Mouse (Mus musculus): ENCODE measurements around the gene Csmd2.
A peak's percentile ranks its signal among the peaks of the same experiment; 100 is the strongest.

The Csmd2 gene

DNA sequence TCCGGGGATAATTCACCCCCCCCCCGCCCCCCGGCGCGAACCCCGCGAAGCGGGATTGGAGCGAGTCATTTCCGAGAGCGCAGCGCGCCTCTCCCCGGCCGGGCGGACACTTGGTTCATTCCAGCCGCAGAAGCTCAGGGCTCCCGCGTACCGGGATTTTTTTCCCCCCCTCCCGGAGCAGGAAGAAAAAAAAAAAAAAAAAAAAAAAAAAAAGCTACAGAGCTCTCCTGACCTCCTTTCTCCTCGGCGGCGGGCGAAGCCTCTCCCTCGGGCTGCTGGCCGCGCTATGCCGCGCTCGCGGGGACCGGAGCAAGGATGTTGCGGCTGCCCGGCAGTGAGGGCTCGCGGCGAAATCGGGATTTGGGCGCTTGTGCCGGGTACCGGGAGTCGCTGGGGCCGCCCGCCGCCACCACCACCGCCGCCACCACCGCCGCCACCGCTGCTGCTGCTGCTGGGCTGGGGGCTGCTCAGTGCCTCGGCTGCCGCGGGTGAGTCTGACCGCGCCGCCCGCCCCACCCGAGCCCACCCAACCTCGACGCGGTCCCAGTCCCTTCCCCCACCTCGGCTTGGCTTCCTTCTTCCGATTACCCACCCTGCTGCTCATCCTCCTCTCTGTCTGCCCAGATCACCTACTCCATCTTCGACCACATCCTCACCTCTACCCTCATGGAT is at the start of gene Csmd2:
TSS of gene Csmd2 (plus strand) at position 74 of the 672 bp plus-strand sequence.
- DNase-seq: peak; percentile 83 to 85

DNA sequence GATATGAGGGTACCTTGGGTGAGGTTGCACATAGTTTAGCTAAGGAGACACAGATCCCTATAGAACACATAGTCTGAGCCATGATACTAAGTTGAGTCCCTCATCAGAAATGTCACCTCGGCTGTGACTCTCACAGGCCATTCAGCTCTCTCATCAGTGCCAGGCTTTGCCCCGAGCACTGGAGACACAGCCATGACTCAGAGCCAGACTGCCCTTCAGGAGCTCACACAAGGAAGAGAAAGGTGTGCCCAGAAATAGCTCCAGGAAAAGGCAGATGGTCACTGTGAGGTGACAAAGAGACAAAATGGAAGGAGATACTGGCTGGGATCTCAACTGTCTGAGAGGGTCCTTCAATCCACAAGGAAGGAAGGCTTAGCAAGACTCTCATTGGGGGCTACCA is 40.0 kb upstream of the Csmd2 start:
- peak; percentile 82 to 87 for DNase-seq

DNA sequence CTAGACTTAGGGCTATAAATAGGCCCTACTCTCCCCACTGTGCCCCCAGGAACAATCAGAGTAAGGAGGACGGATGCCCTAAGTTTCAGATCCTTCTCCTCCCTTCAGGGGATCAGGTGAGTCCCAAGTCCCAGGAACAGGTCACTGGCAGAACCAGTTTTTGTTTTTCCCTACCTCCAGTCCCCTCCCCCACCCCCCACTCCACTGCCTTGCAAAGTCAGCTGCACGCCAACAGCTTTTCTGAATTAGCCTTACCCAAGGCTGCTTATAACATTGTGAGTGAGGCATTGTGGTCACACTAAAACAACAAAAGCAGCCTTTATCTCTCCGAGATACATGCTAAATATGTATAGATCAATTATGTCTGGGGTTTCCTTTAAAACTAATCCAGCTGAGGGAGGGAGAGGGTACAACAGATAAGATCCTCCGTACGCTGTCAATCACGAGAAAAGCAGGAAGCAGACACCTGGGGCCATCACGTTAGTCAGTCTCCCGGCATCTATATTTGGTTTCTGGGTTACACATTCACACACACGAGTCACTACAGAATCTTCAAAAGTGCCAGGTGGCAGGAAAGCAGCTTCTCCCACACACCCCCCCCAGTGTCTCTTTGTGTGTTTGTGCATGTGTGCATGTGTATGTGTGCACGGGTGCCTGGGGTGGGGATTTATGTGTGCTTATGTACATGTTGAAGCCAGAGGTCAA is 34.5 kb upstream of the Csmd2 start:
- DNase-seq: no peak

DNA sequence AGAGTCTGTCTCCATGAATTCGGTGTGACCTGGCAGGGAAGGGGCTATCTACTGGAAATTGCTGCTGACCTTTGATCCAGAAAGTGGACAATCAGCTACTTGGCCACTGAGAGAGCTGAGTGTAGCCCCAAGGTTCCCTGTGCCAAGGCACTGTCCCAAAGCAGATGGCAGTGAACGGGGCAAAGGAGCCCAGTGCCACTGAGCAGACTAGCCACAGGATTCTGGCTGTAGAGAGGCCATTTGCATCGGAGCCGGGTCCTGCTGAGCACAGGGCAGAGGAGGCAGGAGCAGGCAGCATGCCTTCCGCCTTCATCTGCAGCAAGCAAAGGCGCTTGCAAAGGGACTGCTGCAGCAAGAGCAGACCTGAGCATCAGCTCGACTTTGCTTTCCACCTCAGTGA is 18.6 kb upstream of the Csmd2 start:
- DNase-seq: peak; percentile 76 to 92

DNA sequence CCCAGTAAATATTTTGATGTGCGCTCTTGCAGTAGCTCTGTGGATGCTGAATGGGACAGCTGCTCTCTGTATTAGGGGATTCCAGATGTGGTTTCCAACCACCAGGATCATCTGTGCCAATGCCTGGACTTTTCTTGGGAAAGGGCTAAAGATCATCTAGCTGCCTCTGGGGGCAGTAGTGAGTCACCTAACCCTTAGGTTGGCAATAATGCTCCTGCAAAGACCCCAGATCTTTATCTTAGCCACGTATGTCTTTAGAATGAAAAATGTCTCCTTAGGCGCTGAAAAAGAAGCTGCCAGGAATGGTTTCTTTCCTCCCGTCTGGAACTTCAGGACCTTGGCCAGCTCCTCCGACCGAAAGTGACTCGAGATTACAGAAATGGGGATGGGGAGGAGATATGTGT is 17.6 kb upstream of the Csmd2 start:
- DNase-seq: peak; percentile 72 to 76

DNA sequence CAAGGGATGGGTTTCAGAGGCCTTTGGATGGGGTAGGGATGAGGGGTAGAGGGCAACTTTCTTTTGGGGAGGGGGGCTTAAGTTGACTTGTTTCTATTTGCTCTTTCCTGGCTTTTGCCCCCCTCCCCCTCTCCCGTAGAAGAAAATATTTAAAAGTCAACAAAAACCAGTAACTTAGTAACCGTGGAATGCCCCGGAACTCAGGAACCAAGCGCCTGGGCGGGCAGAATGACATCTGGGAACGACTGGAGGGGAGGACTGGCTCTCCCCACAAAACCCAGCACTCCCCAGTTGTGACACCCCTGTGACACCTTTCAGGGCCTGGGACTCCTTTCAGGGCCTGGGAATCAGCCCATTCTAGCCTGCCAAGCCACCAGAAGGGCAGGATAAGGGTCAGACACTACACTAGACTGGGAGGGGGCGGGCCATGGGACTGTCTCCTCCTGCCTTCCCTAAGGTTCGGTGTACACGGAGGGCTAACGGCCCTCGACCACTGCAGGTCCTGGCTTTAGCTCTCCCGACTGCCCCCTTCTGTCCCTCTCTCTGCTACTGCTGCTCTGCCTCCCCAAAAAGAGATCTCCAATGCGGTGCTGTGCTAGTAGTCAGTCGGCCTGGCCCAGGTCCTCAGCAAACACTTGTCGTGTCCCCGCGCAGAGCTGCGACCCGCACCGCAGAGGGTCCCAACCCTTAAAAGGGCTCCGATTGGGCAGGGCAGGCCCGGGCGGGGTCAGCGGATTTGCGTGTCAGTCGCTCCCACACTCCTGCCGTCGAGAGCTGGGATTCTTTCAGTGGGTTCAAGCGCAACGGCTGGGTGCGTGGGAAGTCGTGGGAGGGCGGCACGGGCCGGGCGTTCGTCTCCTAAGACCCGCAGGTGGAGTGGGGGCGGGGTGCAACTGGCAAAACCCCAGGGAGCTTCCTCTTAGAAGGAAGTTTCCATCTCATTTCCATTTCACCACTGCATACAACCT is 16.5 kb upstream of the Csmd2 start, which contains the start of gene CK137956:
TSS of gene CK137956 (minus strand) at position 51 of the 968 bp plus-strand sequence.
- peak; percentile 52 to 59 for DNase-seq

DNA sequence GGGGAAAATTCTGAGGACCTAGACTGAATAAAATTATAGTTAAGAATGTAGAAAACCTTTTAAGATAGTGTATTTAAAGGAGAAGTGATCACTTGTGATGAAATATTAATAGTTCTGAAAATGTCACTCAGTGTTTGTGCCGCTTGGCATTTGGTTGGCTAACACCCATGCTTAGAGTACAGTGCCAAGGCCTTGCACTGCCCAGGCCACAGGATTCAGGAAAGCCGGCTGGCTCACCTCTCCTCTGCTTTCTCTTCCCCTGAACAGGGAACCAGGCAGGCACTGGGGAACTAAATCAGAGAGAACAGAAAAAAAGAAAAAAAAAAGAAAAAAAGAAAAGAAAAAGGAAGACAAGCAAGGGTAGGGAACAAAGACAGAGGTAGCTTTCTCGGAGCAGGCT is 14.7 kb upstream of the Csmd2 start:
- peak; percentile 50 to 66 for DNase-seq

DNA sequence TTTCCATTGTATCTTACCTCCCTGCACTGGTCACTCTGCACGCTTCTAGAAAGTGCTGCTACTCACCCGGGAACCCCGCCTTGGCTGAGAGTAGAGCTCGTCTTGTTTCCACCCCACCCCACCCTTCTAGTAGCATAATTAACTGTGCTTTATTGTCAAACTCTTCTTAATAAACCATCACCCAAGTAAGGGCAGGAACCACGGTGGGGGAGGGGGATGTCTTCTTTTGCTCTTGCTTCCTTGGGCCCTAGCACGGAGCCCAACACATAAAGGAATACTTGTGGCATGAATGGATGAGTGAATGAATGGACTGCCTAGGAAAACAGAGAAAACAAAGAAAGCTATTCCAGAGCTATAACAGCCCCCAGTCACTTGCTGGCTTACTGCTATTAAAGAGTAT is 6.5 kb upstream of the Csmd2 start:
- DNase-seq: no peak

DNA sequence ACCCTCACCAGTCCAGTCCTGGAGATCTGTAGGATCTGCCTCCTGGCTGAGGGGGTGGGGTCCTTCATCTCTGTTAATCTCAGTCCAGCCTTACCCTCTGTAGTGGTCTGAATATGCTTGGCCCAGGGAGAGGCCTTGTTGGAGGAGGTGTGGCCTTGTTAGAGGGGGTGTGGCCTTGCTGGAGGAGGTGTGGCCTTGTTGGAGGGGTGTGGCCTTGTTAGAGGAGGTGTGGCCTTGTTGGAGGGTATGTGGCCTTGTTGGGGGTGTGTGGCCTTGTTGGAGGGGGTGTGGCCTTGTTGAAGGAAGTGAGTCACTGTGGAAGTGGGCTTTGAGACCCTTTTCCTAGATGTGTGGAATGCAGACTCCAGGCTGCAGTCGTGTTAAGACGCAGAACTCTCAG is 3.2 kb upstream of the Csmd2 start:
- no peak for DNase-seq

DNA sequence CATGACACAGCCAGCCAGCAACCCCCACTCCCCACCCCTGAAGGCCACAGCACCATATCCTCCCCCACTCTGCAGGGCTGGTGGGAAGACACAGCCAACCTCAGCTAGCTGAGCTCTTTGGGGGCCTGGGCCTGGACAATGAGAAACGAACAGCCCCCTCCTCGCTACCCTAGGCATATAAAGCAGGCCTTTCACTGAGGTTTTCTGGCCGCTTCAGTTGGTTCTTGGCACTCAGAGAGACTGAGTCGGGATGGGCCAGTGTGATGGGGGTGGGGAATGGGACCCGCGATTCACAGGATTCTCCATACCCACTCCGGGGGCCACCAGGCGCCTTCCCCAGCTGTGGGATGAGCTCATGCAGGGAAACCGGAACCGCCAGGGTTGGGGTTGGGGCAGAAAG is 1.8 kb upstream of the Csmd2 start:
- DNase-seq: peak; percentile 47 to 52

DNA sequence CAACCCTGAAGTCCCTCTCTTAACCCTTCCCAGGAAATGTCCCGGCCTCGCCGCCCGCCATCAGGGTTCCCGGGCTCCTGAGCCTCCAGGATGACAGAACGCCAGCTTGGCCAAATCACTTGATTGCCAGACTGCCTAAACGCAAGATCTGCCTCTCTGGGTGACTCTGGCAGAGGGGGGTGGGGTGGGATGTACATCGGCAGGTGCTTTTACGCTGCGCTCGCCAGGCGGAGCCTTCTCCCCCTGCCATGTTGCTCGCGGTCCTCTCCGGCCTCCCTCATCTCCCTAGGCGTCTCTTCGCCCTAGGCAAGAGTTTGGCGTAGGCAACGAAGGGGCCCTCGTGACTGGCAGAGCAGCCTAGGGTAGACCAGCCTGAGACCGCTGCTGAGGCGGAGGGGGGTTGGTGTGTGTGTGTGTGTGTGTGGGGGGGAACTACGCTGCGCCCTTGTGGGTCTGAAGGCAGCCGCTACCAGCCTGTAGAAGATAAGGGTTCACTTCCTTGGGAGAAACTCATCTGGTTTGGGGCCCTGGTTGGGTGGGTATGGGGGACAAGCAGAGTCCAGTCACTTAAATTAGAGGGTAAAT is 1.1 kb upstream of the Csmd2 start:
- peak; percentile 61 to 63 for DNase-seq

DNA sequence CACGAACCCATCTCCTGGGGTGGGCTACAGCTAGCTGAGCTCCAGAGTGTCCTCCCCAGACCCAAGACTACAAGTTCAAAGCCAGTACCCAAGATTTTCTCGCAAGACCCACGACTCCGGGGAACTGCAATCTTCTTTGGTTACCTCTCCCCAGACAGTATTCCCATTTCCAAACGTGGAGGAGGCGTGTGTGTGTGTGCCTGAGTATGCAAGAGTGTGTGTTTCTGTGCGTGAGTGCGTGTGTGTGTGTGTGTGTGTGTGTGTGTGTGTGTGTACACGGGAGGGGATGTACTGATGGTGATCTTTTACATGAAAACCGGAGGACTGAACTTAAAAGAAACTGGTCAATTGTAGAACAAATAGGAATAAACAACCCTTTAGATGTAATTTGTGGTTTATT is 387 bp upstream of the Csmd2 start:
- DNase-seq: peak; percentile 57 to 59

DNA sequence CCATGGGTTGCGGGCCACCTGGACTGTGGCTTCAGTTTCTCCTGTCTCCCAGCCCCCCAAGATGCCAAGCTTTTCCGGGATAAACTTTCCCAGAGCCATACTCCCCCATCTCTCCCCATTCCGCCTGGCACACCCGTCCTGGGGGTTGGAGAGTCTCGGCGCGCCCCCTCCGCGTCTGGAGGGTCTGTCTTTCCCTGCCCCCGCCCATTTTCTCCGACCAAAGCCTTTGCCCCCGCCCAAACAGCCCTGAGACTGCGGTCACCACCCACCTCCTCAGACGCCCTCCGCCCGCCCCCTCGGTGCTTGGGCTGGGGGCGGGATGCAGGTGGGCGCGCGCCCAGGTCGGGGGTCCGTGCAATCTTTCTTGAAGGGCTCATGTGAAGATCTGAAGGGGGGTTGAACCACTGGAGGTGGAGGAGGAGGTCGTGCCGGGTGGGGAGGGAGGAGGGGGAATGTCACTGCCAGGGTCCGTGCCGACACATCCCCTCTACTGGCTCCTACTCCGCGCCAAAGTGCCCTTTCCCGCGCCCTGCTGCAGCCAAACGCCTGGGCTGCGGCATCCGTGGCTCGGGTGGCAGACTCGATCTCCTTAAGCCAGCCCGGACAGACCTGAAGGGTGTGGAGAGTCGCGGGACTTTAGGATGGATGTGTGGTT is 996 bp downstream of the Csmd2 start:
- peak; percentile 57 to 60 for DNase-seq

DNA sequence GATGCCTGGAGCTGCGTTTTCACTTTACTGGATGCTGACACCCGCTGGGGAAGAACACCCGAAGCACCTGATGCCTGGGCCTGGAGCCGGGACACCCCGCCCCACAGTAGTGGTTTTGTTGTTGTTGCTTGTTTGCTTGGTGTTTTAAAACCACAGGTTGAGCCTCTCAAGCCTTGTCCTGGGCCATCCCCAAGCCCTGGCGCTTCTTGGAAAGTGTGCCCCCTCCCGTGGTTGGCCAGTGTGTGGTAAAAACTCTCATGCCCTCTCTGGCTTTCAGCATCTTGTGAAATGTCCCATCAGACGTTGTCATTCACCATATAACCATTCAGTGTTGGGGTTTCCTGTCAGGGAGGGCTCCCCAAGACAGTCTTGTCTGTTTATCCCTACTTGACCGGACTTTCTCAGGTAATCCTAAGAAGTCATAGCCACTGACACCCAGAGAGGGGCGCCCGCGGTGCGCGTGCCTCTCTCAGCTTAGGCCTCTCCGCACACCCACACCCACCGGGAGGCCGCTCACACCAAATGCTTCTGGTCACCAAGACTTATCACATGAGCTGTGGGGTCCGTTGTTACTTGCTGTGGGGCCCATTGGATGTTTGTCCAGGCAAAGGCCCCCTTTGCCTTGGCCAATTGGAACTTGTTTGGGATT is 1.8 kb downstream of the Csmd2 start:
- DNase-seq: peak; percentile 89 to 92

DNA sequence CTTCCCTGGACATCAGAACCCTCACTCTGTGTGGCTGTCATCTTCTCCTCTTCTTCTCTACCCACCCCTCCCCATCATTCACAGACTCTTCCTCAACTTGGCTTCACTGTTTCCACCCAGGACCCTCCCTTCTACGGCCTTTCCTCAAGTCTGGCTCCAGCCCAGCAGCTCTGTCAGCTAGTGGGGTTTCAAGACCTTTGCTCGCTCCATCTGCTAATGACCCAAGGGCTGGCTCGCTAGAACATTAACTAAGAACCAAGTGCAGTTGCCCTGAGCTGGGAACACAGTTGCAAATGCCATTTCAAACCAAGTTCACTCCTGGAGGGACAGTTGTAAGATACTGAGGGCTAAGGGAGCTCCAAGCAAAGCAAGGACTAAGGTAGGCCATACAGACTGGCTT is 11.6 kb downstream of the Csmd2 start:
- DNase-seq: no peak

DNA sequence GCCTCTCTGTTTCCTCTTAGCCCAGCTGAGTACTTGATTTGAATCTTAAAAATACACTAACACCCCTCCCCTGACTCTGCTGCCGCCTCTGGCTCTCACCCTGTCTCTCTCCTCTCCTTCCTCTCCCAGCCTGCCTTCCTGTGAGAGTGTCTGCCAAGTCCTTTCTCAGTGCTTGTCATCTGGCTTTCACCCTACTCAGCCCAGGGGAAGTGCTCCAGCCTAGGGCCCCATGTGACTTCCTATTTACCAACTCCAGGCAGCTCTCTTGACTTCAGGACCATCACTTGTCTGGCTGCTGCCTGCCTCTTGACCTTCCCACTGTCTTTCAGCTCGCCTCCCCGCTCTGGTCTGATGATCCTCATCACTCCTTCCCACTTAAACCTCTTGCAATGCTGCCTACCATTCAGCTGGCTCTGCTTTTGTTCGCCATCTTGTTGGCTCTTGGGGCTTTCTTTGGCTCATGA is 15.0 kb downstream of the Csmd2 start:
- DNase-seq: peak in 1 of 2 experiments; percentile 36

DNA sequence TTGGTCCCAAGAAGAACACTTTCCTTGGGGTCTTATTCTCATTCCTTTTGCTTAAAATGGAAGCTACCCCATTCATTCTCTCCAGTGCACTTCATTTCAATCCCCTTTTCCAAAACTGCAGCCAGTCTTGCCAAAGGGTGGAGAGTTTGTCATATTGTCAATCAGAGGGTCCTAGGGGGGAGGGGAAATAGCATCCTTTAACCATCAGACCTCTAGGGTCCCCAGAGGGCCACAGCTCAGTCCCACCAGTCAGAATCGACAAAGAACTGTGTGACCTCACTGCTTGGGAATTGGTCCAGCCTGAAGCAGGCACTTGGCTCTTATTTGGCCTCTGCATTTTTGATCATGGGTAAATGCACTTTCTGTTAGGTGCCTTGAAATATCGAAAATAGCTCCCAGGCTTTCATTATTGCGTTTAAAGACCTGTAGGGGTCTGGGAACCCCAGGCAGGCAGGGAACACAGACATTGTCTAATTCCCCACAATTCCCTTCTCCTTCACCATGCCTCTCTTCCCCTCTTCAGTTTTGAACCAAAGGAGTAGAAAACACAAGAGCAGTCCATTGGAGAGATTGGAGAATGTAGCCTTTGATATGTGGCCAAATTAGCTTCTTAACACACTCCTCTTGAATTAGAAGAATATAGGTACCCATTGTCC is 17.3 kb downstream of the Csmd2 start:
- DNase-seq: peak in 1 of 2 experiments; percentile 36

DNA sequence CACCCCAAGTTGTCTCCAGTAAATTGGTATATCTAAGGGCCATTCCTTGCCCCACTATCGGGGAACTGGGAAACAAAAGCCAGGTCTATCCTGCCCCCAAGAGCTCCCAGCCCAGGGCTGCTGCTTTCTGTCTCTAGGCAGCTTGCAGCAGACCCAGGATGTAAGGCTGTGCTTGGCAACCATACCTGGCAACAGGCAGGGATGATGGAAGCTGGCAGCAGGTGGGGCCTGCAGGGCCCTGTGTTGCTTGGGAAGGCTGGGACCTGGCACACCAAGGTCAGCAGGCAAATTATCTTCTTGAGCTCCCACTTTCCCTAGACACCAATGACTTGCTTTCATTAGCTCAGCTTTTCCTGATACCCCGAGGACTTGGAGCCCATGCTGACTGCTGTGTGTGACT is 31.8 kb downstream of the Csmd2 start:
- peak; percentile 74 to 77 for DNase-seq

DNA sequence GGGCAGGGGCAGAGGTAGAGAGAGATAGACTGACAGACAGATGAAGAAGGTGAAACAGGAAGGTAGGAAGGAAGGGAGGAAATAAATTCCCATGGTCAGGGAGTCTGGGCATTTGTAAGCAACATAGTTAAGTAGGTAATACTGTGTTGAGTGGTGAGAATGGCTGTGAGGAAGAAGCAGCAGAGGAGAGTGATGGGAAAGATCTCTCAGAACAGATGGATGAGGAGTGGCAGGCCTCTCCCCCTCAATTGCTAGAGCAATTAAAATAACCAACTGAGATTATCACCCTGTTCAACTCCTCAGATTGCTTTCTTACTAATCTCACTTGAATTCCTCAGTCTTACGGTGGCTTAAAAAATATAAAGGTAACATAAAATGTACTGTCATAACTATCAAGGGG is 40.6 kb downstream of the Csmd2 start:
- DNase-seq: no peak

DNA sequence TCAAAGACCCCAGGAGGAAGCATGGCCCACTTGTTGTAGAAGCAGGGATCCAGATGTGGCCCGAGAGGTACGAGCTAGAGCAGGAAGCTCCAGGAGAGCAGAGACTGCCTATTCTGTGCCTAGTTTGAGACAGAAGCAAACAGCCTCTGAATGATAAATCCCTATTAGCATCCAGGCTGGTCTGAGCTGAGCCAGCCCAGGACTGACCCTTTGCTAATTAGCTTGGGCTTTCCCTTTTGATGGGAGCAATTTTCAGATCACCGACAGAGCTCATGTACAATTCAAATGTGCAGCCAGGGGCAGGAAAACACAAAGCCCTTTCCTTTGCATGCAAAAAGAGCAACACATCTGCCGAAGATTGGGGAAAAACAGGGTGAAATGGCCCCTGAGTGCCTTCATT is 54.2 kb downstream of the Csmd2 start:
- no peak for DNase-seq

DNA sequence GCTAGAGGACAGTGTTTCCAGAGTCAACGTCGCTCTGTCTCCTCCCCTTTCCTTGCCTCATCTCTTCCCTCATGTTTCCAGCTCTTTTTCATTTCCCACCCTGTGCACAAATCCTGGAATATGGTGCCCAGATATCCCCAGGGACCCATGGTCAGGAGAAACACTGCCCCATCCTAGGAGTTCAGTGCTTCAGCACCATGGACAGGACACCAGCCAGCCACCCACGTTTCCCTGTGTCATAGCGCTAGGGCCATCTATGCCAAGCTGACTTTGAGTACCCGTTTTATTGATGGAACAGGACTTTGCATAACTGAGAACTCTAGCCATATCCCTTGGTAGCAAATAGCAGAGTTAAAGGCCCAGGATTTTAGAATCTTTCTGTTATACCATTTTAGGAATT is 55.0 kb downstream of the Csmd2 start:
- no peak for DNase-seq

Measured in cerebellum, postnatal 14 days (tissue).